ENCODE assay signal across 11 mouse cellular contexts in the genomic region with DNA sequence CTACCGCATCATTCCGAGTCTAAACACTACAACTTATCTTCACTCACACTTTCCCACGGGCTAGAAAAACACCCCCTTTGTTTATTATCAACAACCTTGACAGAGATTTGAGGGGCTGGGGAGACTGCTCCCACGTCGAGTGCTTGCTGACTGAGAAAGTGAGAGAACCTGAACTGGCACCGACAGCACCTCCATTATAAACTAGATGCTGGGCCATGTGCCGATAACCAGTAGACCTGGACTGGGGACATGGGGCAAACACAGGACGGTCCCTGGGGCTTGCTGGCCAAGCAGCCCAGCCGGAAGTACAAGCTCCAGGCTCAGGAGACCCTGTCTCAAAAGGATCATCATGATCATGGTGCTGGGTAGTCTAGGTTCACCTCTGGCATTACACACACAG. TPM values are rescaled to one million over a fixed set of nuclear protein-coding genes. Genes with fewer than 3 reads are reported as not detected.
A peak's percentile ranks its signal among the peaks of the same experiment; 100 is the strongest.
DNase-seq lines count a peak whose midpoint lies in the region; ATAC-seq and TF ChIP-seq lines count a peak whose summit lies in the region.
"Had no signal": no experiment of that assay in that cellular context is flagged by ENCODE, and none has a peak within 500 bp of the region (broad histone marks: within the 10 kb centered on the region; RNA-seq: fewer than 3 reads in every experiment).

No protein-coding gene starts in this region.

- no peak for DNase-seq in heart, adult 9 months (ENCODE audit: low spot score in 2 of 2)
- peak; percentile 63 for DNase-seq in A20 (ENCODE audit: low read depth, low spot score)
- DNase-seq in forebrain, postnatal 0 days, result no peak
- DNase-seq in urinary bladder, adult 2 months (ENCODE audit: low spot score), result no peak
- DNase-seq in left cerebral cortex, postnatal 25 days (ENCODE audit: low spot score in 2 of 2), result no peak
- no peak for DNase-seq in layer of hippocampus, postnatal 25 days (ENCODE audit: extremely low spot score in 1 of 2, low spot score in 1 of 2)
- DNase-seq: kidney, adult 8-10 months; lung, postnatal 36 days had no signal

- H3K4me2 ChIP-seq in heart, embryonic 12.5 days, result peak overlapping the region; percentile 76
- peak overlapping the region; percentile 2; the same call in 1 of the 2 replicates for H3K4me2 ChIP-seq in forebrain, postnatal 0 days (ENCODE audit: low read depth)
- H3K4me2 ChIP-seq in liver, embryonic 15.5 days, result peak overlapping the region; percentile 89

- H3K4me3 ChIP-seq in heart, embryonic 12.5 days, result peak overlapping the region; percentile 45
- H3K4me3 ChIP-seq in forebrain, postnatal 0 days (ENCODE audit: low read depth, low read length), result no peak overlapping the region
- peak overlapping the region; percentile 100 for H3K4me3 ChIP-seq in liver, embryonic 15.5 days (replicated peaks)
- H3K4me3 ChIP-seq: embryonic facial prominence, embryonic 15.5 days had no signal

- peak overlapping the region; percentile 50 for H3K27ac ChIP-seq in heart, embryonic 12.5 days (ENCODE audit: poor library complexity, severe bottlenecking)
- H3K27ac ChIP-seq in forebrain, postnatal 0 days (ENCODE audit: low read depth, low read length), result no peak overlapping the region
- peak overlapping the region; percentile 84 for H3K27ac ChIP-seq in liver, embryonic 15.5 days (replicated peaks)
- H3K27ac ChIP-seq: embryonic facial prominence, embryonic 15.5 days had no signal

- no peaks in the 10 kb centered on the region for H3K27me3 ChIP-seq in heart, embryonic 12.5 days (replicated peaks)
- H3K27me3 ChIP-seq in forebrain, postnatal 0 days (ENCODE audit: insufficient read depth, low read length), result peaks cover 4% of the 10 kb centered on the region; the same call in 1 of the 2 replicates
- H3K27me3 ChIP-seq in liver, embryonic 15.5 days, result no peaks in the 10 kb centered on the region
- H3K27me3 ChIP-seq: embryonic facial prominence, embryonic 15.5 days had no signal

- WGBS in heart, embryonic 12.5 days, result 12% methylated on average over 9 of the region's 9 CpGs
- 72% methylated on average over 9 of the region's 9 CpGs for WGBS in forebrain, postnatal 0 days
- 32% methylated on average over 9 of the region's 9 CpGs for WGBS in liver, embryonic 15.5 days (ENCODE audit: insufficient replicate concordance)

- peak overlapping the region; percentile 72 for H3K9ac ChIP-seq in heart, embryonic 12.5 days
- H3K9ac ChIP-seq in forebrain, postnatal 0 days, result no peak overlapping the region
- peak overlapping the region; percentile 43; the same call in 1 of the 2 replicates for H3K9ac ChIP-seq in liver, embryonic 15.5 days
- H3K9ac ChIP-seq: embryonic facial prominence, embryonic 15.5 days had no signal

- intact Hi-C loops in left cerebral cortex, postnatal 25 days (cut with DNase I), result loop anchor here (5.0 kb wide), 2 partner anchors 54 to 84 kb away; partner anchors contain the start of gene Cct2

- H3K4me1 ChIP-seq in heart, embryonic 12.5 days (replicated peaks), result peaks cover 49% of the 10 kb centered on the region
- peaks cover 10% of the 10 kb centered on the region; the same call in 1 of the 2 replicates for H3K4me1 ChIP-seq in forebrain, postnatal 0 days (ENCODE audit: insufficient read depth)
- peaks cover 75% of the 10 kb centered on the region for H3K4me1 ChIP-seq in liver, embryonic 15.5 days (replicated peaks)

- no peaks in the 10 kb centered on the region for H3K9me3 ChIP-seq in heart, embryonic 12.5 days (replicated peaks)
- no peaks in the 10 kb centered on the region for H3K9me3 ChIP-seq in forebrain, postnatal 0 days (ENCODE audit: low read length)
- H3K9me3 ChIP-seq in liver, embryonic 15.5 days (replicated peaks), result no peaks in the 10 kb centered on the region
- H3K9me3 ChIP-seq: embryonic facial prominence, embryonic 15.5 days had no signal

- H3K36me3 ChIP-seq in heart, embryonic 12.5 days, result no peaks in the 10 kb centered on the region
- no peaks in the 10 kb centered on the region for H3K36me3 ChIP-seq in forebrain, postnatal 0 days (ENCODE audit: insufficient read depth)
- no peaks in the 10 kb centered on the region for H3K36me3 ChIP-seq in liver, embryonic 15.5 days (replicated peaks)
- H3K36me3 ChIP-seq: embryonic facial prominence, embryonic 15.5 days had no signal

- ATAC-seq in heart, embryonic 12.5 days (ENCODE audit: insufficient number of reproducible peaks, low FRiP score), result no peak
- ATAC-seq in forebrain, postnatal 0 days, result no peak
- no peak for ATAC-seq in liver, embryonic 15.5 days (ENCODE audit: insufficient read depth)

- no peak for TF ChIP-seq CTCF in forebrain, postnatal 0 days (IDR thresholded peaks at IDR 0.05; ENCODE audit: low read depth)

RNA-seq across cellular contexts. Expression of gene Frs2, which starts 1.9 kb away (rescaled TPM):
- polyA plus RNA-seq in heart, embryonic 12.5 days (2016; fragmentation: Nextera tagmentation; extraction: Ambion mirVana), result 23.4 and 25.0 TPM in 2 replicates
- 17.0 and 28.7 TPM in 2 replicates for total RNA-seq in forebrain, postnatal 0 days (2014; rRNA removed)
- 11.3 and 17.2 TPM in 2 replicates for polyA plus RNA-seq in forebrain, postnatal 0 days (2015; fragmentation: Nextera tagmentation; extraction: Ambion mirVana)
- polyA plus RNA-seq in liver, embryonic 15.5 days (2015; fragmentation: Nextera tagmentation; extraction: Ambion mirVana), result 6.9 and 7.5 TPM in 2 replicates
- polyA plus RNA-seq in urinary bladder, adult 2 months (2012; rRNA removed), result 21.5 and 23.9 TPM in 2 replicates
- 10 to 100 TPM; 31.5 to 36.5 TPM for total RNA-seq in left cerebral cortex, postnatal 25 days (2021)
- total RNA-seq in layer of hippocampus, postnatal 25 days (2021), result 10 to 100 TPM; 32.1 to 34.1 TPM

Comparison
In these comparisons a context has a peak if more than half of its experiments do, and no peak if none do; other contexts are left out.
1. H3K4me2 ChIP-seq: peak in every context shown above with its lines; median percentile 89 in liver, embryonic 15.5 days; 76 in heart, embryonic 12.5 days; 2 in forebrain, postnatal 0 days.